Mouse (Mus musculus): ENCODE results near the gene Psmb3. TPM values are rescaled to one million over a fixed set of nuclear protein-coding genes. Genes with fewer than 3 reads are reported as not detected.

The Psmb3 gene
- polyA plus RNA-seq, 1 experiment from 2014 or later, result 438 TPM

- WGBS, result 3% methylated on average over 27 of the region's 27 CpGs
These were observed 42.2 kb upstream of the Psmb3 start for GRCm38 (mm10) chr11:97660734-97661647.

GRCm38 (mm10) chr11:97661648-97662133 lies 41.5 kb upstream of the Psmb3 start:
- WGBS, result under 1% methylated on average over 19 of the region's 20 CpGs
- Histone ChIP-seq H3K4me3 (ENCODE audit: low read length) (peak overlapping the region; percentile 22), H3K4me2 (ENCODE audit: low read length) (peak overlapping the region; percentile 90), H3K4me1 (ENCODE audit: control insufficient read depth, insufficient read depth, low read depth, low read length) (peaks cover 43% of the 10 kb centered on the region), H3K27ac (ENCODE audit: low read depth, low read length) (no peak overlapping the region), H3K9ac (ENCODE audit: low read depth, low read length) (no peak overlapping the region; the same call in 1 of the 2 replicates), H3K27me3 (replicated peaks; ENCODE audit: control insufficient read depth, insufficient read depth, low read length) (peaks cover 9% of the 10 kb centered on the region), H3K9me3 (ENCODE audit: control insufficient read depth, low read length) (no peaks in the 10 kb centered on the region), H3K36me3 (ENCODE audit: control insufficient read depth, insufficient read depth, low read length) (peaks cover 3% of the 10 kb centered on the region; the same call in 1 of the 2 replicates)
- ATAC-seq, result no peak

More at GRCm38 (mm10) chr11:97660734-97661647, 42.2 kb upstream of the Psmb3 start:
- H3K4me3 ChIP-seq (ENCODE audit: low read length), result peak overlapping the region; percentile 80
- no peaks in the 10 kb centered on the region for H3K9me3 ChIP-seq (ENCODE audit: control insufficient read depth, low read length)
- peaks cover 9% of the 10 kb centered on the region for H3K27me3 ChIP-seq (replicated peaks; ENCODE audit: control insufficient read depth, insufficient read depth, low read length)
- H3K36me3 ChIP-seq (ENCODE audit: control insufficient read depth, insufficient read depth, low read length), result peaks cover 3% of the 10 kb centered on the region; the same call in 1 of the 2 replicates
- peak overlapping the region; percentile 90 for H3K4me2 ChIP-seq (ENCODE audit: low read length)
- no peak overlapping the region for H3K27ac ChIP-seq (ENCODE audit: low read depth, low read length)
- peaks cover 43% of the 10 kb centered on the region for H3K4me1 ChIP-seq (ENCODE audit: control insufficient read depth, insufficient read depth, low read depth, low read length)
- peak overlapping the region; percentile 89 for H3K9ac ChIP-seq (ENCODE audit: low read depth, low read length)
- no peak for ATAC-seq

- H3K4me1 ChIP-seq (ENCODE audit: control insufficient read depth, insufficient read depth, low read depth, low read length), result peaks cover 43% of the 10 kb centered on the region
- peaks cover 9% of the 10 kb centered on the region for H3K27me3 ChIP-seq (replicated peaks; ENCODE audit: control insufficient read depth, insufficient read depth, low read length)
- no peaks in the 10 kb centered on the region for H3K9me3 ChIP-seq (ENCODE audit: control insufficient read depth, low read length)
- H3K9ac ChIP-seq (ENCODE audit: low read depth, low read length), result peak overlapping the region; percentile 88
- peak overlapping the region; percentile 88 for H3K4me3 ChIP-seq (ENCODE audit: low read length)
- ATAC-seq, result no peak
- H3K27ac ChIP-seq (ENCODE audit: low read depth, low read length), result no peak overlapping the region
- peak overlapping the region; percentile 90 for H3K4me2 ChIP-seq (ENCODE audit: low read length)
- peaks cover 3% of the 10 kb centered on the region; the same call in 1 of the 2 replicates for H3K36me3 ChIP-seq (ENCODE audit: control insufficient read depth, insufficient read depth, low read length)
- WGBS, result 2% methylated on average over 21 of the region's 21 CpGs
These were observed 40.8 kb upstream of the Psmb3 start for GRCm38 (mm10) chr11:97662207-97662892.

GRCm38 (mm10) chr11:97662893-97663527 lies 40.2 kb upstream of the Psmb3 start, which contains the start of gene Mllt6:
Gene Mllt6 (plus strand): TSS chr11:97663414.
- peak within 1 kb of the TSS; percentile 90 for H3K4me2 ChIP-seq (ENCODE audit: low read length)
- ATAC-seq, result peak; percentile 69
- H3K9me3 ChIP-seq (ENCODE audit: control insufficient read depth, low read length), result no peaks in the 10 kb centered on the region
- peak within 1 kb of the TSS; percentile 88 for H3K4me3 ChIP-seq (ENCODE audit: low read length)
- H3K27me3 ChIP-seq (replicated peaks; ENCODE audit: control insufficient read depth, insufficient read depth, low read length), result peaks cover 9% of the 10 kb centered on the region
- peaks cover 43% of the 10 kb centered on the region for H3K4me1 ChIP-seq (ENCODE audit: control insufficient read depth, insufficient read depth, low read depth, low read length)
- peak within 1 kb of the TSS; percentile 88 for H3K9ac ChIP-seq (ENCODE audit: low read depth, low read length)
- WGBS, result 0% methylated on average over 14 of the region's 76 CpGs
- H3K36me3 ChIP-seq (ENCODE audit: control insufficient read depth, insufficient read depth, low read length), result peaks cover 6% of the 10 kb centered on the region
- H3K27ac ChIP-seq (ENCODE audit: low read depth, low read length), result peak within 1 kb of the TSS; percentile 81

GRCm38 (mm10) chr11:97663528-97664338 lies 39.5 kb upstream of the Psmb3 start:
- H3K36me3 ChIP-seq (ENCODE audit: control insufficient read depth, insufficient read depth, low read length), result peaks cover 6% of the 10 kb centered on the region
- H3K9me3 ChIP-seq (ENCODE audit: control insufficient read depth, low read length), result no peaks in the 10 kb centered on the region
- WGBS, result under 1% methylated on average over 28 of the region's 57 CpGs
- H3K4me2 ChIP-seq (ENCODE audit: low read length), result peak overlapping the region; percentile 90
- peak overlapping the region; percentile 88 for H3K9ac ChIP-seq (ENCODE audit: low read depth, low read length)
- peak overlapping the region; percentile 88 for H3K4me3 ChIP-seq (ENCODE audit: low read length)
- ATAC-seq, result no peak
- H3K27me3 ChIP-seq (replicated peaks; ENCODE audit: control insufficient read depth, insufficient read depth, low read length), result peaks cover 9% of the 10 kb centered on the region
- H3K27ac ChIP-seq (ENCODE audit: low read depth, low read length), result peak overlapping the region; percentile 81
- peaks cover 43% of the 10 kb centered on the region for H3K4me1 ChIP-seq (ENCODE audit: control insufficient read depth, insufficient read depth, low read depth, low read length)

- Histone ChIP-seq H3K9ac (ENCODE audit: low read depth, low read length) (peak overlapping the region; percentile 88), H3K4me3 (ENCODE audit: low read length) (peak overlapping the region; percentile 88), H3K27ac (ENCODE audit: low read depth, low read length) (peak overlapping the region; percentile 81; the same call in 1 of the 2 replicates), H3K9me3 (ENCODE audit: control insufficient read depth, low read length) (no peaks in the 10 kb centered on the region), H3K36me3 (ENCODE audit: control insufficient read depth, insufficient read depth, low read length) (peaks cover 6% of the 10 kb centered on the region), H3K4me1 (ENCODE audit: control insufficient read depth, insufficient read depth, low read depth, low read length) (peaks cover 46% of the 10 kb centered on the region), H3K4me2 (ENCODE audit: low read length) (peak overlapping the region; percentile 90), H3K27me3 (replicated peaks; ENCODE audit: control insufficient read depth, insufficient read depth, low read length) (peaks cover 9% of the 10 kb centered on the region)
- WGBS, result 1% methylated on average over 6 of the region's 8 CpGs
- no peak for ATAC-seq
These were observed 38.9 kb upstream of the Psmb3 start for GRCm38 (mm10) chr11:97664339-97664665.

GRCm38 (mm10) chr11:97664771-97665240 lies 38.4 kb upstream of the Psmb3 start:
- H3K27ac ChIP-seq (ENCODE audit: low read depth, low read length), result no peak overlapping the region
- peaks cover 6% of the 10 kb centered on the region for H3K36me3 ChIP-seq (ENCODE audit: control insufficient read depth, insufficient read depth, low read length)
- peaks cover 9% of the 10 kb centered on the region for H3K27me3 ChIP-seq (replicated peaks; ENCODE audit: control insufficient read depth, insufficient read depth, low read length)
- 32% methylated on average over 6 of the region's 6 CpGs for WGBS
- peak overlapping the region; percentile 88 for H3K4me3 ChIP-seq (ENCODE audit: low read length)
- peak overlapping the region; percentile 90 for H3K4me2 ChIP-seq (ENCODE audit: low read length)
- peak overlapping the region; percentile 41; the same call in 1 of the 2 replicates for H3K9ac ChIP-seq (ENCODE audit: low read depth, low read length)
- no peak for ATAC-seq
- H3K4me1 ChIP-seq (ENCODE audit: control insufficient read depth, insufficient read depth, low read depth, low read length), result peaks cover 46% of the 10 kb centered on the region
- H3K9me3 ChIP-seq (ENCODE audit: control insufficient read depth, low read length), result no peaks in the 10 kb centered on the region

- no peak for ATAC-seq
- H3K9ac ChIP-seq (ENCODE audit: low read depth, low read length), result no peak overlapping the region
These were observed 37.8 kb upstream of the Psmb3 start for GRCm38 (mm10) chr11:97665431-97665830.

More at GRCm38 (mm10) chr11:97665431-97665830, 37.8 kb upstream of the Psmb3 start:
- Histone ChIP-seq H3K27ac (ENCODE audit: low read depth, low read length) (no peak overlapping the region), H3K4me1 (ENCODE audit: control insufficient read depth, insufficient read depth, low read depth, low read length) (peaks cover 48% of the 10 kb centered on the region), H3K36me3 (ENCODE audit: control insufficient read depth, insufficient read depth, low read length) (peaks cover 9% of the 10 kb centered on the region), H3K4me3 (ENCODE audit: low read length) (no peak overlapping the region), H3K4me2 (ENCODE audit: low read length) (no peak overlapping the region), H3K27me3 (replicated peaks; ENCODE audit: control insufficient read depth, insufficient read depth, low read length) (peaks cover 9% of the 10 kb centered on the region), H3K9me3 (ENCODE audit: control insufficient read depth, low read length) (no peaks in the 10 kb centered on the region)
- WGBS, result 83% methylated on average over 13 of the region's 13 CpGs
